Mouse (Mus musculus) T-helper 1 cell (primary cell): ENCODE measurements around the gene Olfr1130.
"Not testable (repeated sequence)": the region's sequence is repeated elsewhere in the genome, so short reads cannot be mapped to it uniquely, and the experiment has no call there.

Source experiments
- in situ Hi-C: fragments of 300-600 bp; cut with MboI, MseI; formaldehyde crosslinking; loops from one replicate; pipeline ENCODE4 v1.15.1; 2025; ENCODE audit warnings: high pct_unique_total_duplicates

Olfr1130 gene

DNA sequence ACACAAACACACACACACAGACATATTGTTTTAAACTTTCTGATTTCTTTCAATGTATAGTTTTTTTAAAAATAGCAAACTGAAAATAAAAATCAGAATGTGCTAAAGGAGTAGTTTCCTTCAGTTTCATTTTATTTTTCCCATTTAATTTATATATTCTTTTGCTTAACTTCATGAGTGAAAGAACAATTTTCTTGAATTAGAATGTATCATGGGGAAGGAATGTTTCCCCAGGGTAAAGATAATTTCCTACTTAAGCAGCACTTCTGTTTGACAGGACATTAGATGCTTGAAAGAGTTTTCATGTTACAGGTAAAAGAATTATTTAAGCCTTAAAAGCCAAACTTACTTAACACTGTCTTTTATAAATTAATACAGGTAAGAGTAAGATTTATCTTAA, at the start of gene Olfr1130:
Olfr1130 (plus strand) TSS at position 301 of the 400 bp plus-strand sequence.
- in situ Hi-C loops: not testable (repeated sequence)

DNA sequence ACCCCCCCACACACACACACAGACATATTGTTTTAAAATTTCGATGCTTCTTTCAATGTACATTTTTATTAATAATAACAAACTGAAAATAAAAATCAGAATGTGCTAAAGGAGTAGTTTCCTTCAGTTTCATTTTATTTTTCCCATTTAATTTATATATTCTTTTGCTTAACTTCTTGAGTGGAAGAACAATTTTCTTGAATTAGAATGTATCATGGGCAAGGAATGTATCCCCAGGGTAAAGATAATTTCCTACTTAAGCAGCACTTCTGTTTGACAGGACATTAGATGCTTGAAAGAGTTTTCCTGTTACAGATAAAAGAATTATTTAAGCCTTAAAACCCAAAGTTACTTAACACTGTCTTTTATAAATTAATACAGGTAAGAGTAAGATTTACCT, 32.4 kb upstream of the Olfr1130 start, which contains the start of gene Olfr1129:
Olfr1129 (plus strand) TSS at position 301 of the 400 bp plus-strand sequence.
- in situ Hi-C loops: not testable (repeated sequence)

DNA sequence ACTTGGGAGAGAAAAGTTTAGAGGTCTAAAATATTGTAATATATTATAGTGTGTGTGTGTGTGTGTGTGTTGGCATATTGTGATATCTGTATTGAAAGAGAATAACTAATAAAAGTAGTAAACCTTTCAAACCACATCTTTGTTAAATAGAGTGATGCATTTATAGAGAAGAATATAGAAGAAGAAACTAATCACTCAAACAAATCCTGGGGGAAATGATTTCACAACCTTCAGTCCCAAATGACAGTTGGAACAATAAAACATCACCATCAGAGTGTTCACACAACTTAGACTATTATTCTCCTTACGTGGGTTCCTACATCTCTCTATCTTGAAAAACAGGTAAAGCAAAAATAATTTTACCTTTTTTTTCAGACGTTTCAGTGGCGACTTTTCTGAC, 20.8 kb downstream of the Olfr1130 start, which contains the start of gene Olfr1131:
Olfr1131 (plus strand) TSS at position 301 of the 400 bp plus-strand sequence.
- in situ Hi-C loops: no loop called here

DNA sequence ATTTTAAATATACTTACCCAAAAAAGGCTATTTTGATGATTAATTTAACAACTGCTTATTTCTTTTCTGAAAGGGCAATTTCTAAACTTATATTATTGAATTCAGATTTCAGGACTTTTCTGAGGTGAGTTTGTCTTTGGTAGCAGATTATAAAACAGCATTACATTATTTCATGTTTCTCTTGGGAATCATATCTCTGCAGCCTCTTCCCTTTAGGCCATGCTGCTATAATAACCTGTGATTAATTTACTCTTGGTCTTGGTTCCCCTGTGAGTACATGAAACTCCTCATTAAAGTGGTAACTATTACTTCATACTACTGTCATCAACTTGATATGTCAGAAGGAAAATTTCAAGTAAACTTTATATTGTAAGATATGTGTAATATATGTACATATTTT, 31.4 kb downstream of the Olfr1130 start, which contains the start of gene Olfr1132:
Olfr1132 (minus strand) TSS at position 101 of the 400 bp plus-strand sequence.
- in situ Hi-C loops: no loop called here

GRCm38 (mm10) chr2:87642441-87642840, 36.4 kb downstream of the Olfr1130 start:
- in situ Hi-C loops: no loop called here

DNA sequence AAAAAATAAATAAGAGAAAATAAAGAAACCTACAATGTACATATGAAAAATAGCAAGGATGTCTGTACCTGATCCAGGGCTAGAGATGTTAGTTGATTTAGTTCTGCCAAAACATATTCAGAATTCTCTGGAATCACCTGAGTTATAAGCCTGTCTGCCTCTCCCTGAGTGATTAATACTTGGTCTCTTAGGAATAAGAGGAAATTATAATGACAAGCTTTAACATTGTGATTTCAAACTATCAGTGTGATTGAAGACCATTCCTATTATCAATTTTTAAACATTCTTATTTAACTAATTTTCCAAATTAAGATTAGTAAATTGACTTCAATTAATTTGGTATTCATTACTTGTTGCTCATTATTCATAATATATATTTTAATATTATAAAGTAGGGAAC, 41.3 kb downstream of the Olfr1130 start, which contains the start of gene Olfr1133:
Olfr1133 (minus strand) TSS at position 101 of the 400 bp plus-strand sequence.
- in situ Hi-C loops: no loop called here

DNA sequence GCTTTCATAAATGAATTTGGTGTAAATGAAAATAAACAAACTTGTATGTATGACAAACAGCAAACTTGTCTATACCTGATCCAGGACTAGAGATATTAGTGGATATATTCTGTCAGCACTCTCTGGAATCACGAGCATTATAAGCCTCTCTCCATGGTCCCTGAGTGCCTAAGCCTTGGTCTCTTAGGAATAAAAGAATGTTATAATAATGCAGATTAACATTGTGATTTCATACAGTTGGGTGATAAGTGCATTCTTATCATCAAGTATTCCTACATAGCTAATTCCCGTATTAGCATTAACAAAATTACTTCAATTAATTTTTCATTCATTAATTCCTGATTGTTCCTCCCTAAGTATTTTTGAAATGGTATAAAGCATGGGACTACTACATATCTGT, 52.3 kb downstream of the Olfr1130 start, which contains the start of gene Olfr1134:
Olfr1134 (minus strand) TSS at position 101 of the 400 bp plus-strand sequence.
- in situ Hi-C loops: no loop called here
